Mouse (Mus musculus): ENCODE data around the gene Ppdpf. TPM values are rescaled to one million over a fixed set of nuclear protein-coding genes. Genes with fewer than 3 reads are reported as not detected.

Gene Ppdpf
- total and polyA plus RNA-seq, 3 experiments = 60.0 to 113 (median 71.2) TPM

DNA sequence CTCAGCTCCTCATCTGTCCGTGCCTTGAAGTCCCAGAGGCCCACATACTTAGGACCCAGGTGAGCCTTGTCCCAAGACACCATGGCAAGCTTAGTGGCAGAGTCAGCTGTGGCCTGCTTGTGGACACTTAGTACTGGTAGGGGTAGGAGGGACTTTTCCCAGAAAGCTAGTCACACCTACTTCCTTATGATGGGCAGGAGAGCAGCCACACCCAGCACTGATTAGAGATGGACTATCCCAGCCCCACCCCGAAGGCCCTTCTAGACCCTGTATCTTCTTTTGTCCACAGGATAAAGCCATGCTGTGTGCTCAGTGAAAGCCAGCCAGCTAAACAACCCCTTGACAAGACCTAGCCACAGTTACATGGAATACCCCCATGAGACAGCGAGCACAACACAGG is 15.4 kb downstream of the Ppdpf start, which contains the start of gene Ptk6:
TSS of gene Ptk6 (minus strand) at position 368 of the 400 bp plus-strand sequence.
- H3K27ac ChIP-seq (ENCODE audit: insufficient read depth, low read depth) = no peak within 1 kb of the TSS
- TF ChIP-seq ELF1 (IDR thresholded peaks at IDR 0.05; ENCODE audit: low read depth, low read length) = no peak
- no peaks in the 10 kb centered on the region for H3K79me2 ChIP-seq (replicated peaks; ENCODE audit: control insufficient read depth, extremely low read depth, insufficient read depth, poor library complexity, severe bottlenecking)
- peaks cover 8 to 9% of the 10 kb centered on the region in 2 experiments; a peak in 3 of 4 replicates for H3K4me1 ChIP-seq (ENCODE audit: control insufficient read depth in 1 of 2, insufficient read depth in 2 of 2)
- no peak for DNase-seq (ENCODE audit: extremely low read depth)
- no peaks in the 10 kb centered on the region for H3K27me3 ChIP-seq (replicated peaks)
- no peaks in the 10 kb centered on the region for H3K36me3 ChIP-seq (replicated peaks in 1 of 2; ENCODE audit: control insufficient read depth in 1 of 2, insufficient read depth in 1 of 2, low read length in 1 of 2)
- H3K4me3 ChIP-seq (replicated peaks in 1 of 3; ENCODE audit: low read depth in 2 of 3, low read length in 2 of 3, poor library complexity in 1 of 3) = no peak within 1 kb of the TSS
- dilution Hi-C loops (cut with MboI; ENCODE audit: extremely low pct_ligation_motif_present, extremely low pct_unique_long_range_greater_than_20kb, low sequenced_read_pairs) (no loop called here), in situ Hi-C loops (cut with MboI; ENCODE audit: low pct_ligation_motif_present, low pct_unique_long_range_greater_than_20kb, low sequenced_read_pairs) (no loop called here)
- no peak within 1 kb of the TSS for H3K9ac ChIP-seq (ENCODE audit: insufficient read depth, low read depth)
- H3K4me2 ChIP-seq (ENCODE audit: insufficient read depth, low read depth, poor library complexity, severe bottlenecking) = no peak within 1 kb of the TSS
- no peaks in the 10 kb centered on the region for H3K9me3 ChIP-seq (replicated peaks; ENCODE audit: low read length)

DNA sequence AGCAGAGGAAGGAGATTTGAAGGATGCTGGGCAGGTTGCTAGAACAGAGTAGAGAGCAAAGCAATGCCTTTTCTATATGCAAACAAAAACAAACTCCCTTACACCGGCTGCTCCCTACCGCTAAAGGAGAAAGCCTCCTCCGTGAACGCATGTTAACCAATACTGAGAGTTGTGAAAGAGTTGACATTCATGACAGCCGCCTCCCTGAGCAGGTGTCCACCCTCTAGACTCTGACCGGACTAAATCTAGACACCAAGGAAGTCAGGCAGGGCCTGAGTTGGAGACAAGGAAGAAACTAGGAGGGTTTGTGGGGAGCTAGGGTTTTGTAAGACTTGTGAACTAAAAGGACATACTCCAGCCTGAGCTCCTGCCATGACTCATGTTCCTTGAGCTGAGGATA is 15.8 kb downstream of the Ppdpf start:
- no peak overlapping the region for H3K4me2 ChIP-seq (ENCODE audit: insufficient read depth, low read depth, poor library complexity, severe bottlenecking)
- no peaks in the 10 kb centered on the region for H3K79me2 ChIP-seq (replicated peaks; ENCODE audit: control insufficient read depth, extremely low read depth, insufficient read depth, poor library complexity, severe bottlenecking)
- dilution Hi-C loops (cut with MboI; ENCODE audit: extremely low pct_ligation_motif_present, extremely low pct_unique_long_range_greater_than_20kb, low sequenced_read_pairs) = no loop called here
- no peak overlapping the region for H3K27ac ChIP-seq (ENCODE audit: insufficient read depth, low read depth)
- H3K36me3 ChIP-seq (replicated peaks in 1 of 2; ENCODE audit: control insufficient read depth in 1 of 2, insufficient read depth in 1 of 2, low read length in 1 of 2) = no peaks in the 10 kb centered on the region
- no peak overlapping the region for H3K9ac ChIP-seq (ENCODE audit: insufficient read depth, low read depth)
- DNase-seq (ENCODE audit: extremely low read depth) = no peak
- H3K27me3 ChIP-seq (replicated peaks) = no peaks in the 10 kb centered on the region
- in situ Hi-C loops (cut with MboI; ENCODE audit: low pct_ligation_motif_present, low pct_unique_long_range_greater_than_20kb, low sequenced_read_pairs) = no loop called here
- H3K4me3 ChIP-seq (replicated peaks in 1 of 3; ENCODE audit: low read depth in 2 of 3, low read length in 2 of 3, poor library complexity in 1 of 3) = no peak overlapping the region
- H3K4me1 ChIP-seq (ENCODE audit: control insufficient read depth in 1 of 2, insufficient read depth in 2 of 2) = peaks cover 8 to 9% of the 10 kb centered on the region in 2 experiments; a peak in 3 of 4 replicates
- TF ChIP-seq NELFE (IDR thresholded peaks at IDR 0.05; ENCODE audit: low read depth, low read length) (no peak), EP300 (IDR thresholded peaks at IDR 0.05; ENCODE audit: low read length) (no peak), CHD1 (IDR thresholded peaks at IDR 0.05; ENCODE audit: low read depth, low read length) (no peak), SMC3 (IDR thresholded peaks at IDR 0.05; ENCODE audit: low read depth, low read length) (no peak), HCFC1 (IDR thresholded peaks at IDR 0.05; ENCODE audit: low read depth, low read length) (no peak), USF2 (conservative IDR thresholded peaks at IDR 0.05; ENCODE audit: low read depth, low read length) (no peak), CTCF (conservative IDR thresholded peaks at IDR 0.05 in 1 of 2, IDR thresholded peaks at IDR 0.05 in 1 of 2; ENCODE audit: low read depth in 2 of 2, low read length in 2 of 2) (no peak), RAD21 (IDR thresholded peaks at IDR 0.05; ENCODE audit: low read depth, low read length) (no peak), PAX5 (IDR thresholded peaks at IDR 0.05; ENCODE audit: low read length) (no peak), KAT2A (IDR thresholded peaks at IDR 0.05; ENCODE audit: insufficient replicate concordance, low read length) (no peak), JUN (IDR thresholded peaks at IDR 0.05; ENCODE audit: insufficient read depth, low read depth, low read length) (no peak), IRF4 (IDR thresholded peaks at IDR 0.05; ENCODE audit: low read depth, low read length) (no peak), ZC3H11A (IDR thresholded peaks at IDR 0.05; ENCODE audit: low read depth, low read length) (no peak), ELF1 (IDR thresholded peaks at IDR 0.05; ENCODE audit: low read depth, low read length) (no peak), NRF1 (IDR thresholded peaks at IDR 0.05; ENCODE audit: low read depth, low read length) (no peak), TCF12 (IDR thresholded peaks at IDR 0.05; ENCODE audit: low read depth, low read length) (no peak), USF1 (IDR thresholded peaks at IDR 0.05; ENCODE audit: low read depth, low read length) (no peak), UBTF (IDR thresholded peaks at IDR 0.05; ENCODE audit: low read depth, low read length) (no peak), ZMIZ1 (IDR thresholded peaks at IDR 0.05; ENCODE audit: low read depth, low read length) (no peak)
- no peaks in the 10 kb centered on the region for H3K9me3 ChIP-seq (replicated peaks; ENCODE audit: low read length)
